Mouse (Mus musculus): ENCODE data around the gene Scgb1b2.

Gene Scgb1b2

DNA sequence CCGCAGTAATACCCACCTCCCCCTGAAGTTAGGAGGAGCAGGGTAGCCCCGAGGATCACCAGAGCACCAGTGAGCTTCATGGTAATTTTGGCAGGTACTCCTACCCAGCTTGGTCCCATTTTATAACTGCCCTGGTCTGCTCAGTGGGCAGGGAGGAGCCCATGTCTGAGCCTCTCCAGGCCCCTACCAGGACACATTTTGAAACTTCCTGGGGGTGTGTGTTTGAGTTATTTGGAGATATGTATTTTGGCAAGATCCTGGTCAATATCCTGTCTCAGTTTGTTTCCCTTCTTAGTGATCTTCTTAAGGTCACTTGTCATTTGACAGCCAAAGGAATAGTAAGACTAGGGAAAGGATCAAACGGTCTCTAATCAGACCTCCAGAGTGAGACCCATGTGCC lies at the start of gene Scgb1b2:
TSS of gene Scgb1b2 (minus strand) at position 101 of the 400 bp plus-strand sequence.
- no peak for DNase-seq (ENCODE audit: inconsistent age in 2 of 2, low spot score in 1 of 2)

DNA sequence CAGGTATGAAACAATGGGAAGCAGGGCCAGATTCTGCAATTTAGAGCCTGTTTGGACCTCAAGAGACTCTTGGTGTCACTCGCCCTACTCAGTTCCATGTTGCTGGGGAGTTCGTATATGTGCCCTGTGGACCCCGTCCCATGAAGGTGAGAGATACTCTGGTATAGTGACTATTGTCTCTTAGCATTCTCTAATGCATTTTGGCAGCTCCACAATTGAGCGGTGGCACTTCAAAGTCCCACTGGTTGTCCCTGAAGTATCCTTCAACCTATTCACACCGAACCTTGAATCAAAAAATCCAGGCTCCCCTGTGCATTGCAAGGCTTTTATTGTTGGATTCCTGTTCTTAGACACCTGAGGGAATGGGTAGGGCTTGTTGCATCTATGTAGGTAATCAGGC lies 1.4 kb downstream of the Scgb1b2 start, which contains the start of gene Scgb2b2:
TSS of gene Scgb2b2 (plus strand) at position 301 of the 400 bp plus-strand sequence.
- DNase-seq (ENCODE audit: inconsistent age in 2 of 2, low spot score in 1 of 2), result no peak
